In the genomic region with DNA sequence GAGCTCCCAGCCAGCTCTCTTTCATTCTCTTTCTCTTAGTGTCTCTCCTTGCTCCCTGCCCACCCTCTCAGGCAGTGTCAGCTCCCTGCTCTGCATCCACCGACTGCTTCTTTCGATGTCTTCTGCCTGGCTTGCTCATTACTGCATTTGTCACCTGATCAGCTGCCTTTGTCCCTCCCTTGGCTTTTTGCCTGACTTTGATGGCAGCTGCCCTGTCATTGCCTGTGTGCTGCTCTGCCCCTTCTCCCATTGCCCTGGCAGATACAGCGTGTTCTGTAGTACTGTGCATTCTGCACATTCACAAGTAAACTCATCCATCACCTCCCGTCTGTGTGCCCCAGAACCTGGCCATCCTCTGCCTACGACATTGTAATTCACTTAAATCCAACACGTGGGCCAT, we compare ENCODE assay signal across 8 mouse cellular contexts. TPM values are rescaled to one million over a fixed set of nuclear protein-coding genes. Genes with fewer than 3 reads are reported as not detected.
DNase-seq lines count a peak whose midpoint lies in the region; ATAC-seq and TF ChIP-seq lines count a peak whose summit lies in the region.

No protein-coding gene starts in this region.

- 34% methylated on average over 6 of the region's 6 CpGs for WGBS in kidney, postnatal 0 days
- WGBS in kidney, embryonic 16.5 days = 34% methylated on average over 6 of the region's 6 CpGs
- 36% methylated on average over 6 of the region's 6 CpGs for WGBS in large intestine, adult 2 months
- WGBS in midbrain, embryonic 12.5 days = 54% methylated on average over 6 of the region's 6 CpGs

- no peaks in the 10 kb centered on the region for H3K27me3 ChIP-seq in kidney, postnatal 0 days (ENCODE audit: insufficient read depth, low read length)
- H3K27me3 ChIP-seq in kidney, embryonic 16.5 days (ENCODE audit: insufficient read depth, low read length) = no peaks in the 10 kb centered on the region
- H3K27me3 ChIP-seq in midbrain, embryonic 12.5 days = no peaks in the 10 kb centered on the region

- no peaks in the 10 kb centered on the region for H3K4me1 ChIP-seq in kidney, postnatal 0 days (replicated peaks; ENCODE audit: insufficient read depth, low read length)
- peaks cover 15% of the 10 kb centered on the region for H3K4me1 ChIP-seq in kidney, embryonic 16.5 days (ENCODE audit: insufficient read depth, low read length)
- peaks cover 26% of the 10 kb centered on the region for H3K4me1 ChIP-seq in midbrain, embryonic 12.5 days

- H3K9ac ChIP-seq in kidney, postnatal 0 days (ENCODE audit: low read depth, low read length) = no peak overlapping the region
- H3K9ac ChIP-seq in kidney, embryonic 16.5 days (replicated peaks; ENCODE audit: low read length) = no peak overlapping the region
- H3K9ac ChIP-seq in midbrain, embryonic 12.5 days (replicated peaks) = no peak overlapping the region

- H3K4me2 ChIP-seq in kidney, postnatal 0 days (ENCODE audit: low read length) = no peak overlapping the region
- H3K4me2 ChIP-seq in kidney, embryonic 16.5 days (replicated peaks; ENCODE audit: low read depth, low read length) = no peak overlapping the region
- no peak overlapping the region for H3K4me2 ChIP-seq in midbrain, embryonic 12.5 days (replicated peaks)

- no peak overlapping the region for H3K27ac ChIP-seq in kidney, postnatal 0 days
- no peak overlapping the region for H3K27ac ChIP-seq in kidney, embryonic 16.5 days (ENCODE audit: low read length)
- H3K27ac ChIP-seq in midbrain, embryonic 12.5 days (replicated peaks) = peak overlapping the region; percentile 43

- ATAC-seq in kidney, postnatal 0 days (replicated peaks; ENCODE audit: low FRiP score, low read depth) = no peak
- ATAC-seq in kidney, embryonic 16.5 days (ENCODE audit: low FRiP score, low TSS enrichment) = no peak
- no peak for ATAC-seq in midbrain, embryonic 12.5 days (ENCODE audit: low FRiP score, low read depth)
- ATAC-seq in activated CD4-positive, CD25-positive, alpha-beta regulatory T cell, adult 4 months = no peak

- H3K9me3 ChIP-seq in kidney, postnatal 0 days (replicated peaks; ENCODE audit: low read length) = no peaks in the 10 kb centered on the region
- H3K9me3 ChIP-seq in kidney, embryonic 16.5 days (ENCODE audit: low read length) = no peaks in the 10 kb centered on the region
- peaks cover 3% of the 10 kb centered on the region; the same call in 1 of the 2 replicates for H3K9me3 ChIP-seq in midbrain, embryonic 12.5 days

- no peaks in the 10 kb centered on the region for H3K36me3 ChIP-seq in kidney, postnatal 0 days (ENCODE audit: insufficient read depth, low read length)
- no peaks in the 10 kb centered on the region for H3K36me3 ChIP-seq in kidney, embryonic 16.5 days (ENCODE audit: insufficient read depth, low read length)
- H3K36me3 ChIP-seq in midbrain, embryonic 12.5 days = no peaks in the 10 kb centered on the region

- no peak for TF ChIP-seq CTCF in kidney, postnatal 0 days (IDR thresholded peaks at IDR 0.05; ENCODE audit: low read depth)

- DNase-seq in kidney, postnatal 0 days (ENCODE audit: low spot score) = peak; percentile 45
- DNase-seq in cerebellum, adult 18-20 months = peak; percentile 60 to 77
- DNase-seq in gastrocnemius, adult 8-10 months (ENCODE audit: low spot score in 2 of 2) = peak; percentile 6
- DNase-seq in large intestine, adult 2 months (ENCODE audit: low read depth, low spot score) = peak; percentile 35
- DNase-seq in thymus, postnatal 25 days = no peak

- no peak overlapping the region for H3K4me3 ChIP-seq in kidney, postnatal 0 days (replicated peaks; ENCODE audit: low read depth, low read length)
- H3K4me3 ChIP-seq in kidney, embryonic 16.5 days (ENCODE audit: low read length) = no peak overlapping the region
- H3K4me3 ChIP-seq in midbrain, embryonic 12.5 days = no peak overlapping the region

RNA-seq across cellular contexts. Expression of a gene that starts 46.0 kb away (rescaled TPM):
- 72.9 and 80.3 TPM in 2 replicates for polyA plus RNA-seq in kidney, postnatal 0 days (2015; fragmentation: Nextera tagmentation; extraction: Ambion mirVana)
- polyA plus RNA-seq in kidney, embryonic 16.5 days (2015; fragmentation: Nextera tagmentation; extraction: Ambion mirVana) = 91.6 and 92.0 TPM in 2 replicates
- total RNA-seq in gastrocnemius, adult 8-10 months (2022) = 10 to 100 TPM; 12.2 to 18.8 (median 14.5) TPM
- polyA plus RNA-seq in large intestine, adult 2 months (2012; rRNA removed) = 26.4 and 32.3 TPM in 2 replicates
- 120 and 134 TPM in 2 replicates for polyA plus RNA-seq in midbrain, embryonic 12.5 days (2016; fragmentation: Nextera tagmentation; extraction: Ambion mirVana)
- polyA plus RNA-seq in activated CD4-positive, CD25-positive, alpha-beta regulatory T cell, adult 4 months (2017; shearing (Covaris generic)) = 10 to 100 TPM; 58.1 to 69.6 TPM
